Mouse (Mus musculus): ENCODE results near the gene Cog1. TPM values are rescaled to one million over a fixed set of nuclear protein-coding genes. Genes with fewer than 3 reads are reported as not detected.
A peak's percentile ranks its signal among the peaks of the same experiment; 100 is the strongest.

Cog1 gene
- polyA plus RNA-seq, 1 experiment, result 61.1 TPM

GRCm38 (mm10) chr11:113664279-113664678, 15.3 kb downstream of the Cog1 start:
- no peak for DNase-seq (ENCODE audit: extremely low spot score in 1 of 2, low spot score in 1 of 2)

GRCm38 (mm10) chr11:113666205-113666604, 17.2 kb downstream of the Cog1 start:
- DNase-seq (ENCODE audit: extremely low spot score in 1 of 2, low spot score in 1 of 2), result no peak

- DNase-seq (ENCODE audit: extremely low spot score in 1 of 2, low spot score in 1 of 2), result no peak
These were observed 17.7 kb downstream of the Cog1 start for GRCm38 (mm10) chr11:113666648-113667047.

- DNase-seq (ENCODE audit: extremely low spot score in 1 of 2, low spot score in 1 of 2), result no peak
These were observed 18.2 kb downstream of the Cog1 start for GRCm38 (mm10) chr11:113667122-113667521.

- DNase-seq (ENCODE audit: extremely low spot score in 1 of 2, low spot score in 1 of 2), result no peak
These were observed 18.7 kb downstream of the Cog1 start for GRCm38 (mm10) chr11:113667704-113668103.

GRCm38 (mm10) chr11:113668857-113669256, 19.9 kb downstream of the Cog1 start:
- DNase-seq (ENCODE audit: extremely low spot score in 1 of 2, low spot score in 1 of 2), result no peak

- DNase-seq (ENCODE audit: extremely low spot score in 1 of 2, low spot score in 1 of 2), result no peak
These were observed 20.7 kb downstream of the Cog1 start for GRCm38 (mm10) chr11:113669711-113670110.

- DNase-seq (ENCODE audit: extremely low spot score in 1 of 2, low spot score in 1 of 2), result peak in 1 of 2 experiments; percentile 51
These were observed 24.6 kb downstream of the Cog1 start for GRCm38 (mm10) chr11:113673614-113674013.

- no peak for DNase-seq (ENCODE audit: extremely low spot score in 1 of 2, low spot score in 1 of 2)
These were observed 25.6 kb downstream of the Cog1 start for GRCm38 (mm10) chr11:113674595-113674994.

- DNase-seq (ENCODE audit: extremely low spot score in 1 of 2, low spot score in 1 of 2), result no peak
These were observed 27.9 kb downstream of the Cog1 start for GRCm38 (mm10) chr11:113676847-113677246.

- DNase-seq (ENCODE audit: extremely low spot score in 1 of 2, low spot score in 1 of 2), result no peak
These were observed 28.4 kb downstream of the Cog1 start for GRCm38 (mm10) chr11:113677378-113677777.

GRCm38 (mm10) chr11:113678373-113678772, 29.4 kb downstream of the Cog1 start:
- DNase-seq (ENCODE audit: extremely low spot score in 1 of 2, low spot score in 1 of 2), result no peak

GRCm38 (mm10) chr11:113680954-113681353, 32.0 kb downstream of the Cog1 start:
- DNase-seq (ENCODE audit: extremely low spot score in 1 of 2, low spot score in 1 of 2), result no peak

GRCm38 (mm10) chr11:113681979-113682378, 33.0 kb downstream of the Cog1 start:
- DNase-seq (ENCODE audit: extremely low spot score in 1 of 2, low spot score in 1 of 2), result no peak

GRCm38 (mm10) chr11:113682897-113683626, 34.1 kb downstream of the Cog1 start:
- DNase-seq (ENCODE audit: extremely low spot score in 1 of 2, low spot score in 1 of 2), result no peak

- no peak for DNase-seq (ENCODE audit: extremely low spot score in 1 of 2, low spot score in 1 of 2)
These were observed 34.6 kb downstream of the Cog1 start for GRCm38 (mm10) chr11:113683627-113683956.

- DNase-seq (ENCODE audit: extremely low spot score in 1 of 2, low spot score in 1 of 2), result peak; percentile 92 to 97
These were observed 35.2 kb downstream of the Cog1 start, which contains the start of the genes Fam104a and D11Wsu47e for GRCm38 (mm10) chr11:113683957-113684706. TSS of gene Fam104a (minus strand) at chr11:113684155. TSS of gene D11Wsu47e (plus strand) at chr11:113684412.

GRCm38 (mm10) chr11:113684707-113685426, 35.9 kb downstream of the Cog1 start:
- DNase-seq (ENCODE audit: extremely low spot score in 1 of 2, low spot score in 1 of 2), result no peak

GRCm38 (mm10) chr11:113687031-113687430, 38.1 kb downstream of the Cog1 start:
- DNase-seq (ENCODE audit: extremely low spot score in 1 of 2, low spot score in 1 of 2), result no peak

- DNase-seq (ENCODE audit: extremely low spot score in 1 of 2, low spot score in 1 of 2), result peak in 1 of 2 experiments; percentile 60
These were observed 41.5 kb downstream of the Cog1 start for GRCm38 (mm10) chr11:113690506-113690905.

GRCm38 (mm10) chr11:113691318-113691717, 42.3 kb downstream of the Cog1 start:
- DNase-seq (ENCODE audit: extremely low spot score in 1 of 2, low spot score in 1 of 2), result no peak

All from frontal cortex, adult 2 months (tissue).